Mouse (Mus musculus): ENCODE data around the gene Mier3.

Gene Mier3

GRCm38 (mm10) chr13:111680679-111681078 lies at the start of gene Mier3:
Gene Mier3 (plus strand): TSS chr13:111680979.
- no peak for DNase-seq (ENCODE audit: low spot score in 2 of 2)

DNA sequence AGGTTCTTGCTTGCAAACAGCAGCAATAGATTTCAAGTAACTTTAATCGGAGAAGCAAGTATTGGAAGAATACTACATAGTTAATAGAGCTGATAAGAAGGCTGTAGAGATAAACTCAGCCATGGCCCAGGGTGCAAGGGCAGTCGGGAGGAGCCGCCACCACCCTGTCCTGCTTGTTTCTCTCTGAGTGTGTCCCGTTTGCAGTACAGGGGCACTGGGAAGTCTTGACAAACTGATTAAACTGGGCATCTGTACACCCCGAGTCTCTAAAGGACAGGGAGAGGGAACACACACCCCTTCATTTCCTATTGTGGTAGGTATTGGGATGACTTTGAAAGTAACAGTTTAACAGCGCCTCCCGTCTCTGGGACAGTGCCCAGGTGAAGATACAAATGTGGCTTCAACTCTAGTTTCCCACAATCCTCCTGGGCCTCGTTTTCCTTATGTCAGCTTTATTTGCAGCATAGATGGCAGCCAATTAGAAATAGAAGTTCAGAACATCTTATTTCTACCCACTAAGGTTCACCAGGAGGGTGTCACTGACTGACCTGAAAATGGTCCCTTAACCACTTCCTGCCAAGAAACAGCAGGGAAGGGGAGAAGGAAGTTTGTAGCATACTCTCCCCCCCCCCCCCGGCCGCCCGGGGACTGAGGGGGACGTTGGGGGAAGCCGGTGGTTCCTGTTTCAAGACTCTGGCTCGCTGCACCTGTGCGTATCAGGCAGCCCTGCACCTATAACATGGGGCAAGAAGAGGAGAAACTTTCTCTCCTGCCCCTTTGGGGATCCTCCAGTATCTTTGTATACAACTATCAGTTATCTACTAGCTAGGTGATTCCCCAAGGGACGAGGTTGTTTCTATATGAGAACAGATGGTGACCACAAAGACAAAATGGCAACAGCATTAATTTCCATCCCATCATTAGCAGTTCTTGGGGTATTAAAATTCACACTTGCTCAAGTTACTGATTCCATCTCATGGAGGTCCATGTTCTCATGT lies 46.3 kb upstream of the Mier3 start:
- peak in 1 of 2 experiments; percentile 19 for DNase-seq (ENCODE audit: low spot score in 2 of 2)

DNA sequence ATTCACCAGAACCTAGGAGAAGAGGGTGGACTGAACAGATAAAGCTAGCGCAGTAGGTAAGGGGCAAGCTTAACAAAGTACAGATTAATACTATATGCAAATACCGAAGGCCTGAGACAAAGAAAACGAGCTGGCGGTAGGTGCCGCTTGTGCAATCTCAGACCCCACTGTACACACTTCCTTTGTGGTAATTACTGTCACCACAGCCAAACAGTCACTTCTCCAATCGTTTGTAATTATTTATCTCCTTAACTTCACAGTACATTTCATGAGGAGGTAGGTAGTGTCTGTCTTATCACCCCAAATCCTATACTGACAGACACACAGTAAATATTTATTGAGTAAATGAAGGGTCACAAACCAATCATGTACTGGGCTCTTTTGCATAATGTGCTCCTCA lies 40.5 kb upstream of the Mier3 start:
- peak in 1 of 2 experiments; percentile 19 for DNase-seq (ENCODE audit: low spot score in 2 of 2)

DNA sequence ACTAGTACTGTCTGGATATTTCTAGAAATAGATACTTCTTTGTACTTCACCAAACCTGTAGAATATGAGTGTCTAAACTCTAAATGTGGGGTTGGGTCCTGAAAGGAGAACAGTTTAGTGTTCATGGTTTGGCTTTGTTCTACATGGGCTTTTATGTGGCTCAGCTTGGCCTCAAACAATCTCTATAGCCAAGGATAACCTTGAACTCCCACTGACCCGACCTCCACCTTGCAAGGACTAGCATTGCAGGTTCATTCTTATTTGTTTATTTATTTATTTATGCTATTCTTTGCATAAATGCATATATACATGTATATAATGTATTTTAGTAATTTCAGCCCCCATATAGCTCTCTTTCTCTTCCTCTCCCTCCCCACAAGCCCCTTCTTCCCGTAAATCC lies 37.1 kb upstream of the Mier3 start:
- DNase-seq (ENCODE audit: low spot score in 2 of 2), result no peak

GRCm38 (mm10) chr13:111646204-111646603 lies 34.6 kb upstream of the Mier3 start:
- no peak for DNase-seq (ENCODE audit: low spot score in 2 of 2)

DNA sequence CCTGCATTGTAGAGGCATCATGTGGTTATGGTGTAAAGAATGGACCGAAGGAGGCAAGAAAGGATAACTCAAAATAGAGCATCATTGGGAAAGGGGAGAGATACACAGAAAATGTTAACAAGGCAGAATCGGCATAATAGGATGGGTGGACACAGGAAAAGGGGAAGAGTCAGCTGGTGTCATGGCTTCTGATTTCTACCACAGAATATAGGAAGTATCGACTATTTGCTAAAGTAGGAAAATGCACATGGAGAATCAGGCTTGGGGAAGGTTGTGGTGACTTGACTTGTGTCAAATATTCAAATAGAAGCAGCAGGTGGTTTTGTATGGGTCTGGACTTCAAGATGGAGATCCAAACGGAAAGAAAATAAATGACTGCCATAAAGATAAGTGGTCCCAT lies 33.5 kb upstream of the Mier3 start:
- no peak for DNase-seq (ENCODE audit: low spot score in 2 of 2)

GRCm38 (mm10) chr13:111651020-111651419 lies 29.8 kb upstream of the Mier3 start:
- DNase-seq (ENCODE audit: low spot score in 2 of 2), result no peak

GRCm38 (mm10) chr13:111655273-111655672 lies 25.5 kb upstream of the Mier3 start:
- no peak for DNase-seq (ENCODE audit: low spot score in 2 of 2)

DNA sequence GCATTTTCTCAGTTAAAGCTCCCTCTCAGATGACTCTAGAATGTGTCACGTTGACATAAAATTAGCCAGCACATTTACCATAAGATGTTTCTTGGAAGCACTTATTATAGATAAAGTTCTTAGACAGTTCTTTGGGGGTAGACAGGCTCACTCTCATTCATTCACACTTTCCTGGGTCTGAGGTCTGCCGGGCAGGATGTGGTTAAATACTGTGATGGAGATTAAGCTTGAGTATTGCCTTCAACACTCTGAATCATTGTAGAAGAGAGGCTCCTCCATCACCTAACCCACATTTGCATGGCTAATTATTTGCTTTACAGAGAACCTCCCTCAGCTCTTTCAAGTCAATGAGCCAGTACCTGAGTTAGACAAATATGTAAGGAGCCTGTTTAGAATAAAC lies 24.9 kb upstream of the Mier3 start:
- peak; percentile 44 to 69 for DNase-seq (ENCODE audit: low spot score in 2 of 2)

GRCm38 (mm10) chr13:111656309-111656708 lies 24.5 kb upstream of the Mier3 start:
- no peak for DNase-seq (ENCODE audit: low spot score in 2 of 2)

GRCm38 (mm10) chr13:111656769-111657168 lies 24.0 kb upstream of the Mier3 start:
- DNase-seq (ENCODE audit: low spot score in 2 of 2), result no peak

GRCm38 (mm10) chr13:111658501-111659280 lies 22.1 kb upstream of the Mier3 start:
- no peak for DNase-seq (ENCODE audit: low spot score in 2 of 2)

DNA sequence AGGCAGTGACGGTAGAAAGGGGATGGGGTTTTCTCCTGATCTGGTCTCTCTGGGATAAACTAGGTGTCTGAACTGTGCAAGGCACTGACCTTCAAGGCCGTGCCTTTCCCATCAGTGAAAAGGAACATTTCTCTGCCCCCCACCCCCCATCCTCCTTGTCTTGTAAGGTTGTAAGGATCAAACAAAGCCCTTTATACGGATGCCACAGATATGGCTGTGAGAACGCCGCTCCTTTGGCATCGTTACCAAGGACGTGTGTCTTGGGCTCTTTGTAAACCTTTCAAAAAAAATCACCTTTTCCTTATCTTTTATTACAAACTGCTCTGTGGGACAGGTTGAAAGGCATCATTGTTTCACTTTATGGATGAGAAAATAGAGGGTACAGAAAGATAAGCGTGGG lies 21.3 kb upstream of the Mier3 start:
- DNase-seq (ENCODE audit: low spot score in 2 of 2), result no peak

- no peak for DNase-seq (ENCODE audit: low spot score in 2 of 2)
Measured at GRCm38 (mm10) chr13:111660072-111660471, 20.7 kb upstream of the Mier3 start.

DNA sequence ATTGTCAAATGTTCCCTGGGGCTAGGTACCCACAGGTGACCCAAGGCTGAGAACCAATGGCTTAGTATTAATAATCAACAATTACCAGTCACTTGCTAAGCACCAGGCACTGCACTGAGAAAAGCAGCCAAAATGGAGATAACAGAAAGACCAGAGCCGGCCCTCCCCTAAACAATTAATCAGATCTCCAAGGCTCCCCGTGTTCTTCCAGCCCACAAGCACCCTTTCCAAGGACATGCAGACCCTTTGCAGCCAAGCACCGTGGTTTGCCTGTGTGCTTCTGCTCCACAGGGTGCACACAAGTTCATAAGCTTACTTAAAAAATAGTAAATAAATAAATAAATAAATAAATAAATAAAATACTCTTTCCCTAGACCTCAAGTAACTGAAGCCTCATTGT lies 20.2 kb upstream of the Mier3 start:
- no peak for DNase-seq (ENCODE audit: low spot score in 2 of 2)

DNA sequence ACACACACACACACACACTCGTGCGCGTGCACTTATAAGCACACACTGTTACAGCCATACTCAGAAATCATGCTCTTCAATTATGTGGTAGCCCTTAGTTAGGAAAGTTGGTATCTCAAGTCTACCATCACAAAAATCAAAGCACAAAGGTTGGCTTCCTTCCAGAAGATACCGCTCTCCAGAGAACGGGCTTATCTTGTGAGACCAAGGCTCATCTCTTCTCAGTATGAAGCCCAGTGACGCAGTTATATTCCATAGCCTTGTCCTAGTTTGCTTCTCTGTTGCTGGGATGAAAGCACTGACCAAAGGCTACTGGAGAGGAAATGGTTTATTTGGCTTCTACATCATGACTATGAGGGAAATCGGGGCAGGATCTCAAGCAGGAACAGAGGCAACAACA lies 12.8 kb upstream of the Mier3 start:
- DNase-seq (ENCODE audit: low spot score in 2 of 2), result no peak

DNA sequence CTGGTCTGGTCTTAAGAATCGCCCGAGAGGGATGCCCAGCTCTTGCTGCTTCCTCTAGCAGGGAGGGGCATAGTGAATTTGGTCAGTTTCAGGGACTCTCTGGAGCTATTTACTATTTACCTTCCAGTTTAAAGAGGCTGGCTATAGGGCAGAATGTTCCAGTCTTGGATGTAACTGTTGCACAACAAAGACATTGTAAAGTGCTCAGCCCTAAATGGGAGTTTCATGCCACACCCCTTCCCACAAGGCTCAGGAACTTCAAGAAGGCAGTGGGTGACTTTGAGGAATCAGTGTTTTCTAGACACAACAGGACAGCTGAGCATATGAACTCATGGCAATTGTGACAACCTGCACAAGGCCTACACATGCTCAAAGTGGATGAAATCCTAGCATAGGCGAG lies 3.9 kb upstream of the Mier3 start:
- no peak for DNase-seq (ENCODE audit: low spot score in 2 of 2)

DNA sequence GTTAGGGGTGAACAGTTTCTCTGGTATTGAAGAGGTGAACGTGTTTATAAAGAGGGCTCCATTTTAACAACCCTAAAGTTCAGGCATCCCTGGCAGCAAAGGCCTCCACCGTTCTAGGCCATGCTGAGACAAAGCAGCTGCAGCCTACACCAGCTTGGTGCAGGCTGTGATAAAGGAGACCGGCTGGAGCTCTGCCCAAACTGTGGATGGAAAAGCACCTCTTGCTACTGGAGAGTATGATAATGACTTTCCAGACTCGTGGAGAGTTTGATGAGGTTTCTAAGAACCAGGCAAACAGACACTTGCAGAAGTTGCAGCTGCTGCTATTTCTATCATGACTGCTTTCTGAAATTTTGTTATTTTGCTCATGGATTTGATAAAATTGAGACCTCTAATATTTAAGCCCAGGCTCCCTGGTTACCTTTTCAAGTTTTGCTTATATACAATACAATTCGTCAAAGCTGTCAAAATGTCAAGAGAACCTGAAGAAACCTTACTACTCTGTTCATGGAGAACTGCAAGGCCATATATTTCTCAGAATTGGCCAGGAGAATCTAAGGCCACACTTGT lies 3.4 kb downstream of the Mier3 start:
- DNase-seq (ENCODE audit: low spot score in 2 of 2), result no peak

GRCm38 (mm10) chr13:111685751-111686462 lies 5.1 kb downstream of the Mier3 start:
- DNase-seq (ENCODE audit: low spot score in 2 of 2), result peak; percentile 70 to 80

DNA sequence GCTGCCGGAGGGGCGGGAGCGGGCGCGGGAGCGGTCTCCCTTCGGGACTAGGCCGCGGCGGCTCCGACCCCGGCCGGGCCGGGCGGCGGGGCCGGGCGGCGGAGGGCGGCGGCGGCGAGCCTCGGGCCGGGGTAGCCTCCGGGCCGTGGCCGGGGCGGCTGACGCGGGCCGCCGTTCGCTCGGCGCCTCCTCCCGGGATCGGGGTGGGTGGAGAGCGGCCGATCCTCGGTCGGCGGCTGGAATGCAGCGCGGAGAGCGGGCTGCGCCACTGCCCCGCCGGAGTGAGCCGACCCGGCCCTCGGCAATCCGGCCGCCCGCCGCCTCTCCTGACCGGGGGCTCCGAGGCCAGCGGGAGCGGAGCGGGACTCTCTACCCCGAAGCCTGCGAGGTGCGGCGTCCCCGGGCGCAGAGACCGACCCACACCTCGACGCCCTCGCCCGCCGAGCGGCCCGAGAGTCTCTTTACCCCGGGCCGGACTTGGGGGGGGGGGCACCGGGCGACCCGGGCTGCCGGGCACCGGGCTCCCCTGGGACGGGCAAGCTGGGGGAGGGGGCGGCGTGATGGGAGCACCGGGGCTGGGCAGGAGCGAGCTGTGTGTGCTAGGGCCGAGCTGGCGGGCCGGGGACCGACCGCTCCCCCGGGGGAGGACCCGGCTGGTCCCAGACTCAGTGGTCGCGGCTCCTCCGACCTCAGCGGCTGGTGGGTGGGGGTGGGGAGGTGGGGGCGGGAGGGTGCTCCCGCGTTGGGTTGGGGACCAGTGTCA lies 5.9 kb downstream of the Mier3 start:
- DNase-seq (ENCODE audit: low spot score in 2 of 2), result peak in 1 of 2 experiments; percentile 2

GRCm38 (mm10) chr13:111687285-111687781 lies 6.6 kb downstream of the Mier3 start:
- peak; percentile 6 to 13 for DNase-seq (ENCODE audit: low spot score in 2 of 2)
